Mouse (Mus musculus) forebrain, embryonic 16.5 days (tissue): ENCODE results near the gene Cadm1. TPM values are rescaled to one million over a fixed set of nuclear protein-coding genes. Genes with fewer than 3 reads are reported as not detected.

ENCODE experiments used
- ATAC-seq: fragments of 200-750 bp; cut with Nextera tagmentation; 2 replicates; pipeline ENCODE4 v1.8.0; 2017; ENCODE audit warnings: mild to moderate bottlenecking, moderate library complexity
- H3K27ac ChIP-seq: fragments of 300-500 bp; sonication (generic); 2 replicates; pipeline ENCODE4 v1.5.1; 2014; ENCODE audit warnings: low read length, control low read depth
- H3K27me3 ChIP-seq: fragments of 300-500 bp; sonication (generic); replicated peaks from 2 replicates; pipeline ENCODE4 v1.6.1; 2014; ENCODE audit warnings: low read length; ENCODE audit not compliant: control insufficient read depth, insufficient read depth
- H3K36me3 ChIP-seq: fragments of 300-500 bp; sonication (generic); 2 replicates; pipeline ENCODE4 v1.6.1; 2014; ENCODE audit not compliant: control insufficient read depth, insufficient read depth
- H3K4me1 ChIP-seq: fragments of 300-500 bp; sonication (generic); replicated peaks from 2 replicates; pipeline ENCODE4 v1.6.1; 2014; ENCODE audit warnings: low read length; ENCODE audit not compliant: control insufficient read depth, insufficient read depth
- H3K4me2 ChIP-seq: fragments of 300-500 bp; sonication (generic); 2 replicates; pipeline ENCODE4 v1.6.1; 2014; ENCODE audit warnings: mild to moderate bottlenecking, low read length, control low read depth
- H3K4me3 ChIP-seq: fragments of 300-500 bp; sonication (generic); replicated peaks from 2 replicates; pipeline ENCODE4 v1.5.1; 2014; ENCODE audit warnings: mild to moderate bottlenecking, low read length, control low read depth
- H3K9ac ChIP-seq: fragments of 300-500 bp; sonication (generic); replicated peaks from 2 replicates; pipeline ENCODE4 v1.6.1; 2014; ENCODE audit warnings: low read depth, low read length, control low read depth
- H3K9me3 ChIP-seq: fragments of 300-500 bp; sonication (generic); 2 replicates; pipeline ENCODE4 v1.6.1; 2016; ENCODE audit warnings: low read length; ENCODE audit not compliant: control insufficient read depth
- WGBS: fragments of 180-500 bp; shearing (Covaris S2); extraction: QIAGEN DNeasy Blood & Tissue Kit; methylation state at CpG from one replicate; pipeline ENCODE4 v1.1.7; 2014; 5-methylcytosine and 5-hydroxymethylcytosine counted together
- polyA plus RNA-seq: library from polyadenylated mRNA; unstranded; fragments of >200 nt; fragmentation: Nextera tagmentation; extraction: Ambion mirVana; gene quantifications from 2 replicates; pipeline ENCODE4 v1.2.1, GENCODE M21; 2015

The Cadm1 gene
- polyA plus RNA-seq, 1 experiment from 2014 or later: 256 TPM

DNA sequence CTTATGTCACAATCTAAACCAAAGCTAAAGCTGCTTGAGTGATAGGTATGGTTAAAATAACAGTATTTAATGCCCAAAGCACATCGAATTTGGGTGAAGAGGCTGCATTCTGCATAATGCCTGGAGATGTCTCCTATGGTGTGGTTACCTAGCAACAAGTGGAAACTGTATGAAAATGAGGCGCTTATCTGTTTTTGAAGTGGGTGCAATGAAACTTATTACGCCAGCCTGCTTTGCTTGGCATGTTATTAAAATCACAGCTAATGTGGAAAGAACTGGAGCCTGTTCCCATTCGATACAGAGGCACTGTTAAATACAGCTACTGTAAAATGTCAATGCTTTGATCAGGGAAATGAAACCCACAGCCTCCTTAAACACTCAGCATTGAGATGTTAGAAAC lies 79.5 kb downstream of the Cadm1 start:
- no peak overlapping the region; the same call in 1 of the 2 replicates for H3K27ac ChIP-seq
- H3K4me3 ChIP-seq: no peak overlapping the region
- no peaks in the 10 kb centered on the region for H3K27me3 ChIP-seq
- H3K4me2 ChIP-seq: no peak overlapping the region
- H3K9me3 ChIP-seq: no peaks in the 10 kb centered on the region
- peaks cover 46% of the 10 kb centered on the region for H3K4me1 ChIP-seq
- ATAC-seq: no peak
- H3K36me3 ChIP-seq: no peaks in the 10 kb centered on the region
- no peak overlapping the region for H3K9ac ChIP-seq
- 35% methylated on average over 4 of the region's 4 CpGs for WGBS

DNA sequence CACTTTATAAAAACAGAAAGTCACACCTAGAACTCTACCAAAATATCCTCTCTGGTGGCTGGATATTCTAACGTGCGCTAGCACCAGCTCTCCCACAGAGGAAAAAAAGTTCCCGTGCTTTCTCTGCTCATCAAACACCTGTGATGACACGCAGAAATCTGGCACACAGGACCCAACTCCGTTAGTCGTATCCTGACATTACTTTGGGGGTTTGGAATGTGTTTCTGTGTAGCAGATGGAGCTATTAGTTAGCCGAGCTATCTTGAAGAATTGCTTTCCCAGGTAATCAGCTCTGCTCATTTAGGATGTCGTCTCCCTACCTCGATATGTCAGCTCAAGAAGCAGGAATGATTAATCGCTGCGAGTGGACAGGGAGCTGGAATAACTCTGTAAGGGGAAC lies 80.3 kb downstream of the Cadm1 start:
- Histone ChIP-seq H3K27me3 (no peaks in the 10 kb centered on the region), H3K4me2 (no peak overlapping the region), H3K9me3 (no peaks in the 10 kb centered on the region), H3K27ac (no peak overlapping the region), H3K4me3 (no peak overlapping the region), H3K9ac (no peak overlapping the region), H3K36me3 (no peaks in the 10 kb centered on the region), H3K4me1 (peaks cover 51% of the 10 kb centered on the region)
- 66% methylated on average over 11 of the region's 11 CpGs for WGBS
- ATAC-seq: no peak

DNA sequence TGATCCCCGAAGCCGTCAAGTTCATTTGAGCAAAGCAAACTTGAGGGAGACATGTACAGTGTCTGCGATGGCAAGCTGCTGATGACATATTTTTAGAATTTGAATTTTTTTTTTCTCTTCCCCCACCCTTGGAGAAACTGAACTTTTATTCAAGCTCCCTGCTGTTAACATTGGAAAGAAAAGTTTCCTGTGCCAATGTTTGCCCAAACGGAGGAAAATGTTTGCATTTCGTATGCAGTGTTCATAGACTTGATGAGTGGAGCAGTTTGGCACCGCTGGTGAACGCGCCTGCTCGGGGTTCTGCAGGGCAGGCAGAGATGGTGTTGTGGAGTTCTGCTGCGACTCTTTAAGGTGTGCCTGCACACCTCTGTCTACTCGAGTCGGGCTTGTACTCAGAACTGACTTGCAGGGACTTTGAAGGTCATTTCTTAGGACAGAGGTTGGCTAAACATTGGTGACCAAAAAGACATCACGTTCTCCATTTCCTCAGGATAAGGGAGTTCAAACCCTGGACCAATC lies 83.0 kb downstream of the Cadm1 start:
- no peaks in the 10 kb centered on the region for H3K27me3 ChIP-seq
- no peak for ATAC-seq
- H3K4me1 ChIP-seq: peaks cover 54% of the 10 kb centered on the region
- no peak overlapping the region for H3K4me2 ChIP-seq
- no peaks in the 10 kb centered on the region for H3K36me3 ChIP-seq
- H3K9ac ChIP-seq: no peak overlapping the region
- no peaks in the 10 kb centered on the region for H3K9me3 ChIP-seq
- H3K27ac ChIP-seq: no peak overlapping the region
- 62% methylated on average over 13 of the region's 13 CpGs for WGBS
- no peak overlapping the region for H3K4me3 ChIP-seq

DNA sequence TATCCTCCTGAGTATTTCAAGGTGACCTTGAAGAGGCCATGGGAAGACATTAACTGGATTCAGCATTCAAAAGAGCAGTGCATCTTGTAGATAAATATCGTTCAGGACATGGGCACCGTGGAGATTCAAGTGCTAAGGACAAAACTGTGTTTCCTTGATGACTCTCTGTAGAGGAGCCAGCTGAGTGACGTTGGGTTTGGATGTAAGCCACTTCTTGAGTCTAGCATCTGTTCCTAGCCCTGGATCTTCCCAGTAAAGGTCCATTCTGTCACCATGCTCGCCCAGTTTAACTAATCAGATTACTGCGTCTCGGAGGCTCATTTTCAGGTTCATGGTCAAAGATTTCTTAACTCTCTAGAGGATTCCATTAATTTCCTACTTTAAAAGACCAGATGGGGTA lies 85.1 kb downstream of the Cadm1 start:
- 58% methylated on average over 6 of the region's 6 CpGs for WGBS
- Histone ChIP-seq H3K36me3 (no peaks in the 10 kb centered on the region), H3K9ac (no peak overlapping the region), H3K4me3 (no peak overlapping the region), H3K4me2 (no peak overlapping the region), H3K4me1 (peaks cover 44% of the 10 kb centered on the region), H3K27ac (no peak overlapping the region), H3K27me3 (no peaks in the 10 kb centered on the region), H3K9me3 (no peaks in the 10 kb centered on the region)
- no peak for ATAC-seq

DNA sequence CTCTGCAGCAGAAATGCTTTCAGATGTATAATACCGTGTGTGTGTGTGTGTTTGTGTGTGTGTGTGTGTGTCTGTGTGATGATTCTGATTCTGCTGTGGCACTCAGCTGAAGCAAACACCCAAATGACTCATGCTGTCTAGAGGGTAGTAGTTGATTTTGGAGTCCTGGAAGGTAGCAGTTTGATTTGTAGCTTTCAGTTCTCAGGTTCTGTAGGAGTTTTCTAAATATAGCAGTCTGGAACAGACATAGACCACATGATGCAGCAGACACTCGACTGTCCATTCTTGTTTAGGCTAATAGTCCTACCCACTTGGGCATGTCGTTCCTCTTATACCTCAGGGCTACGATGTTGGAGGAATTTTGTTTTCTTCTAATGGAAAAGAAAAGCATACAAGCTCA lies 86.4 kb downstream of the Cadm1 start:
- Histone ChIP-seq H3K9me3 (no peaks in the 10 kb centered on the region), H3K27ac (no peak overlapping the region), H3K27me3 (no peaks in the 10 kb centered on the region), H3K4me2 (no peak overlapping the region), H3K4me3 (no peak overlapping the region), H3K4me1 (peaks cover 41% of the 10 kb centered on the region), H3K36me3 (no peaks in the 10 kb centered on the region), H3K9ac (no peak overlapping the region)
- whole genome bisulfite sequencing: 65% methylated on average over 4 of the region's 4 CpGs
- ATAC-seq: no peak

DNA sequence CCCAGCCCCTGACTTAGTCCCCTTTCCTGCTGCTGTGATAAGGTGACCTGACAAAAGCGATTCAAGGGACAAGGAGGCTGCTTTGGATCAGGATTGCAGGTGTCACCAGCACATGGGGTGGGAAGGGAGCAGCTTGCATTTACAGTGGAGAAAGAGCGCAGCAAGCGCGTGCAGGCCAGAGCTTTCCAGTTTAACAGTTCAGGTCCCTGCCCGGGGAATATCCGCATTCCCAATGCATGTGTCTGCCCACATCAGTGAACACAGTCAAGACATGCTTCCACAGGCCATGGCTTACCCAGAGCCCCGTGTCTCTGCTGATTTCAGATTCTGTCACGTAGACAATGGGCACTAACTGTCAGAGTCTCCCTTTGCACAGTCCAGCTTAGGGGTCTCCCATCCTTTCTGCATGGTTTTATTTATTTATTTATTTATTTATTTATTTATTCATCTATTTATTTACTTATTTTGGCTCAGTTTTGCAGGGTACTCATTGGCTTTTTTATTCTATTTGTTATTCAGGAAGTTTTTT lies 89.6 kb downstream of the Cadm1 start:
- no peak overlapping the region for H3K9ac ChIP-seq
- 78% methylated on average over 8 of the region's 8 CpGs for WGBS

DNA sequence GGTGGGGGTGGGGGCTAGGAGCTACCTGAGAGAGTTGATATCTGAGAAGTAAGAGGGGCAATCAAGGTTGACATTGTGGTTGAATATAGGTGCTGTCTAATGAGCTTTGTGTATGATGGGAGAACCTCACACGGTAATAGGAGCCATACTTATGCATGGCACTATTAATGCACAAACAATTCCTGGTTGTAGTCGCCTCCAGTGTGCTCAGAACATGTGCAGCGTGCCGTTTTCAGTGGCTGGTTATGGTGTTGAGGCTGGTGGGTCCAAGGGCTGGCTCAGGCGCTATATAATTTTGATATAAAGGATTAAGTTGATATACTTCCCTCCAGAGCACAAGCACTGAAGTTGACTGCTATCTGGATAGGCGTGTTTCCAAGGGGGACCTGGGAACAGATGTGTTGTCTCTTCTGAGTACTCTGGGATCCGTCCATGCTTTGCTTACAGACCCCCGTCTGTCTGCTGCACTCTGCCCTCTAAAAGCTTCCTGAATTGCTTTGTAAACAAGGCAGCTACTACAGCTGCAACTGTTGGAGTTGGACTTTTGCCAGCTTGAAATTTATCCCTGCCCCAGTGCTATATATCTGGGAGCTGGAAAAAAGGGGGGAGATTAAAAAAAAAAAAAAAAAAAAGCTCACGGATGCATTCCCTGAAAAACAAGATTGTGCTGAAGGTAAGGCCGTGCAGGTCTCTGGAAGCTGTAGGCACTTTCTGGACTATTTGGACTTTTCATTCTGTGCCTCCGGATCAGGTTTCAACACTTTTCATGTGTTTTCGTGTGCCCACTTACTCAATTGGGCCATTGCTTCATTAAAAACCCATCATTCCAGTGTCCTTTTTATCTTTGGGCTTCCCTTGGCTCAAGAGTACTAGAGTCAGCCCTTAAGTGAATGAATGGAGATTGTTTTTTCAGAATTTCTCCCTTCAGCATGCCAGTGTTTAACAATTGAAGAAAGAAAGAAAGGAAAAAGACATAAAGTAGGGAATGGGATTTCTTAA lies 93.8 kb downstream of the Cadm1 start:
- Histone ChIP-seq H3K4me1 (peaks cover 25% of the 10 kb centered on the region), H3K27me3 (no peaks in the 10 kb centered on the region), H3K9me3 (no peaks in the 10 kb centered on the region), H3K27ac (no peak overlapping the region), H3K9ac (no peak overlapping the region), H3K36me3 (no peaks in the 10 kb centered on the region), H3K4me3 (no peak overlapping the region), H3K4me2 (no peak overlapping the region)
- ATAC-seq: peak; percentile 64
- 28% methylated on average over 12 of the region's 12 CpGs for WGBS

More for the DNA sequence above, 89.6 kb downstream of the Cadm1 start:
- Histone ChIP-seq H3K9me3 (no peaks in the 10 kb centered on the region), H3K27ac (no peak overlapping the region), H3K4me3 (no peak overlapping the region), H3K4me2 (no peak overlapping the region), H3K4me1 (peaks cover 42% of the 10 kb centered on the region), H3K36me3 (no peaks in the 10 kb centered on the region), H3K27me3 (no peaks in the 10 kb centered on the region)
- ATAC-seq: no peak

DNA sequence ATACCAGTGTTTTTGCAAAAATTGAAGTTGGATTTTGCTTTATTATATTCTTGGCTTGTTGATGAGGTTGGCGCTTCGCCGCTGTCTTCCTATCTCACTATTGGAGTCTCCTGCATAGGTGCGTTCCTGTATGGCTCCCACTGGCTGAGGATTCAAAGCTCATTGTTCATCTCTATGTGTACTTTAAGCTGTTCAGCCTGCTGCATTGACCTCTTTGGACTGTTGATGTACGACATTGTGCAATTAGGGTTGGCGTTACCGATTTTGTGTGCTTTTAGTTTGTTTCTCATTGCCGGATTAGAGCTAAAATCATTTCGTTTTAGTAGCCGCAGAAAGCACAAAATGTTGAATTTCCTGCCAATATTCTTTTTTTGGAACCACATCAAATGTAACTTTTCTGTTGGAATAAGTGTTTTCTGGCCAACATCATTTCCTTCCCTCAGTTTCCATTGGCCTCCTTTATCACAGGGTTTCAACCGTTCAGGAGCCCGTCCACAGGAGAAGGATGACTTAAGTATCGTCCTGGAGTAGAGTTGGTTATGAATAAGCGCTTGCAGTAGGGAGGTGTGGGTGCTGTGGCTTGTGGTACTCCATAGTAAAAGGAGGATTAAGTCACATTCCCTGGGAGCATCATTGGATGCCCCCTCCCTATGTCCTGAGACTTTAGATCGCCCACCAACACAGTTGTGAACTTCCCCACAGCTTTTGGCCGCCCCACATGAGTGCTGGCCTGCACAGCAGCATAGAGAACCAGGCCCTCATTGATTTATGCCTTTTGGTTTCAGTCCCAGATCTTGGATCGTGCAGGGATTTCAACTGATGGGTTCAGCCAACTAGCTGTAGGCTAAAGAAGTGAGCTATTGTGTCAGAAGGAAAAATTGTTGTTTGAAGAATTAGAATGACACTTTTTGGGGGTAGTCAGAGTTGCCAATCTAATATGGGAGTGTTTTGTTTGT lies 94.9 kb downstream of the Cadm1 start:
- peaks cover 25% of the 10 kb centered on the region for H3K4me1 ChIP-seq
- no peak overlapping the region for H3K4me2 ChIP-seq
- no peaks in the 10 kb centered on the region for H3K27me3 ChIP-seq
- 68% methylated on average over 17 of the region's 17 CpGs for WGBS
- ATAC-seq: no peak
- no peak overlapping the region for H3K9ac ChIP-seq
- H3K36me3 ChIP-seq: no peaks in the 10 kb centered on the region
- no peak overlapping the region for H3K27ac ChIP-seq
- H3K4me3 ChIP-seq: no peak overlapping the region
- H3K9me3 ChIP-seq: no peaks in the 10 kb centered on the region
